Mouse (Mus musculus) CH12.LX (cell line): Measurements from ENCODE around the gene Syne1. TPM values are rescaled to one million over a fixed set of nuclear protein-coding genes. Genes with fewer than 3 reads are reported as not detected.

ENCODE experiments used
- DNase-seq: peaks from one replicate; pipeline ENCODE4 v3.0.0-alpha.2; 2013; ENCODE audit errors: extremely low read depth
- H3K27ac ChIP-seq: 2 replicates; pipeline ENCODE4 v1.5.1; 2012; ENCODE audit warnings: low read depth, mild to moderate bottlenecking, control low read depth, moderate library complexity; ENCODE audit not compliant: insufficient read depth
- H3K27me3 ChIP-seq: replicated peaks from 2 replicates; pipeline ENCODE3; 2012; ENCODE audit warnings: inconsistent platforms
- H3K36me3 ChIP-seq, 2 experiments: replicated peaks in 1 of 2; 2 replicates each; pipeline versions ENCODE3 to v1.6.1; 2012; ENCODE audit warnings: inconsistent platforms in 1 of 2, low read length in 1 of 2, mild to moderate bottlenecking in 1 of 2, mixed read lengths in 1 of 2, moderate library complexity in 1 of 2; ENCODE audit not compliant: control insufficient read depth in 1 of 2, insufficient read depth in 1 of 2
- H3K4me1 ChIP-seq, 2 experiments: 2 replicates each; pipeline ENCODE4 v1.6.1; 2012; ENCODE audit warnings: inconsistent platforms in 1 of 2, moderate library complexity in 1 of 2; ENCODE audit not compliant: insufficient read depth in 2 of 2, control insufficient read depth in 1 of 2
- H3K4me2 ChIP-seq: 2 replicates; pipeline ENCODE4 v1.6.1; 2012; ENCODE audit warnings: low read depth, mild to moderate bottlenecking, control low read depth; ENCODE audit not compliant: poor library complexity, insufficient read depth, severe bottlenecking
- H3K4me3 ChIP-seq, 3 experiments: fragments of 150-350 bp in 1 of 3; sonication (generic) in 1 of 3; replicated peaks in 1 of 3; 2 replicates each; pipeline versions ENCODE3 to v1.5.1; 2011 to 2012; ENCODE audit warnings: low read depth in 2 of 3, low read length in 2 of 3, mild to moderate bottlenecking in 2 of 3, moderate library complexity in 2 of 3, control low read depth in 1 of 3, improper control_type of control experiment in 1 of 3, inconsistent platforms in 1 of 3, mixed read lengths in 1 of 3; ENCODE audit not compliant: poor library complexity in 1 of 3
- H3K79me2 ChIP-seq: replicated peaks from 2 replicates; pipeline ENCODE4 v1.6.1; 2012; ENCODE audit warnings: mild to moderate bottlenecking, moderate library complexity; ENCODE audit not compliant: control insufficient read depth, poor library complexity, insufficient read depth, severe bottlenecking; ENCODE audit errors: extremely low read depth
- H3K9ac ChIP-seq: 2 replicates; pipeline ENCODE4 v1.6.1; 2012; ENCODE audit warnings: low read depth, mild to moderate bottlenecking, control low read depth, moderate library complexity; ENCODE audit not compliant: insufficient read depth
- H3K9me3 ChIP-seq: replicated peaks from 2 replicates; pipeline ENCODE3; 2012; ENCODE audit warnings: low read length, inconsistent platforms, mixed read lengths
- E2F4 ChIP-seq: IDR thresholded peaks from 2 replicates; pipeline ENCODE4 v1.6.1; 2011; ENCODE audit warnings: low read depth, low read length, improper control_type of control experiment; ENCODE audit not compliant: insufficient replicate concordance
- ELF1 ChIP-seq: IDR thresholded peaks from 2 replicates; pipeline ENCODE4 v1.6.1; 2014; ENCODE audit warnings: low read depth, mild to moderate bottlenecking, inconsistent platforms, low read length, improper control_type of control experiment
- ETS1 ChIP-seq: conservative IDR thresholded peaks from 2 replicates; pipeline ENCODE4 v1.6.1; 2012; ENCODE audit warnings: low read depth, mild to moderate bottlenecking, inconsistent platforms, low read length, improper control_type of control experiment, moderate library complexity
- GABPA ChIP-seq: IDR thresholded peaks from 2 replicates; pipeline ENCODE4 v1.6.1; 2012; ENCODE audit warnings: low read depth, low read length, improper control_type of control experiment, inconsistent platforms; ENCODE audit not compliant: insufficient replicate concordance
- HCFC1 ChIP-seq: IDR thresholded peaks from 2 replicates; pipeline ENCODE4 v1.6.1; 2012; ENCODE audit warnings: low read depth, mild to moderate bottlenecking, inconsistent platforms, low read length, improper control_type of control experiment
- JUND ChIP-seq: conservative IDR thresholded peaks from 2 replicates; pipeline ENCODE4 v1.6.1; 2011; ENCODE audit warnings: low read depth, low read length, improper control_type of control experiment
- KAT2A ChIP-seq: IDR thresholded peaks from 2 replicates; pipeline ENCODE4 v1.6.1; 2012; ENCODE audit warnings: low read length, improper control_type of control experiment, inconsistent platforms; ENCODE audit not compliant: insufficient replicate concordance
- MAX ChIP-seq: IDR thresholded peaks from 2 replicates; pipeline ENCODE4 v1.6.1; 2011; ENCODE audit warnings: low read length, improper control_type of control experiment
- MAZ ChIP-seq: IDR thresholded peaks from 2 replicates; pipeline ENCODE4 v1.6.1; 2012; ENCODE audit warnings: low read depth, mild to moderate bottlenecking, inconsistent platforms, low read length, improper control_type of control experiment, moderate library complexity
- MEF2A ChIP-seq: IDR thresholded peaks from 2 replicates; pipeline ENCODE4 v1.6.1; 2014; ENCODE audit warnings: low read depth, mild to moderate bottlenecking, inconsistent platforms, low read length, improper control_type of control experiment, borderline replicate concordance
- MXI1 ChIP-seq: IDR thresholded peaks from 2 replicates; pipeline ENCODE4 v1.6.1; 2011; ENCODE audit warnings: mild to moderate bottlenecking, low read depth, low read length, improper control_type of control experiment
- MYC ChIP-seq: IDR thresholded peaks from 2 replicates; pipeline ENCODE4 v1.6.1; 2011; ENCODE audit warnings: low read depth, mild to moderate bottlenecking, improper control_type of control experiment, low read length
- NRF1 ChIP-seq: IDR thresholded peaks from 2 replicates; pipeline ENCODE4 v1.6.1; 2014; ENCODE audit warnings: low read depth, mild to moderate bottlenecking, inconsistent platforms, low read length, improper control_type of control experiment, moderate library complexity
- POLR2A ChIP-seq: IDR thresholded peaks from 2 replicates; pipeline ENCODE4 v1.6.1; 2011; ENCODE audit warnings: low read depth, mild to moderate bottlenecking, improper control_type of control experiment, low read length
- SIN3A ChIP-seq: IDR thresholded peaks from 2 replicates; pipeline ENCODE4 v1.6.1; 2012; ENCODE audit warnings: low read length, improper control_type of control experiment, inconsistent platforms
- TBP ChIP-seq: conservative IDR thresholded peaks from 2 replicates; pipeline ENCODE4 v1.6.1; 2011; ENCODE audit warnings: low read depth, low read length, improper control_type of control experiment
- TCF12 ChIP-seq: IDR thresholded peaks from 2 replicates; pipeline ENCODE4 v1.6.1; 2014; ENCODE audit warnings: low read depth, mild to moderate bottlenecking, inconsistent platforms, low read length, improper control_type of control experiment
- USF1 ChIP-seq: IDR thresholded peaks from 2 replicates; pipeline ENCODE4 v1.6.1; 2014; ENCODE audit warnings: low read depth, mild to moderate bottlenecking, inconsistent platforms, low read length, improper control_type of control experiment
- USF2 ChIP-seq: conservative IDR thresholded peaks from 2 replicates; pipeline ENCODE4 v1.6.1; 2011; ENCODE audit warnings: low read depth, low read length, improper control_type of control experiment
- ZKSCAN1 ChIP-seq: IDR thresholded peaks from 2 replicates; pipeline ENCODE4 v1.6.1; 2012; ENCODE audit warnings: low read depth, inconsistent platforms, low read length, improper control_type of control experiment, borderline replicate concordance
- ZMIZ1 ChIP-seq: IDR thresholded peaks from 2 replicates; pipeline ENCODE4 v1.6.1; 2012; ENCODE audit warnings: low read depth, mild to moderate bottlenecking, inconsistent platforms, low read length, improper control_type of control experiment
- ZNF384 ChIP-seq: IDR thresholded peaks from 2 replicates; pipeline ENCODE4 v1.6.1; 2012; ENCODE audit warnings: low read depth, low read length, improper control_type of control experiment, inconsistent platforms
- dilution Hi-C: fragments of 300-500 bp; cut with MboI; formaldehyde crosslinking; loops from 2 replicates; pipeline ENCODE4 v1.14.3; 2020; ENCODE audit warnings: low sequenced_read_pairs; ENCODE audit not compliant: extremely low pct_unique_long_range_greater_than_20kb, extremely low pct_ligation_motif_present
- in situ Hi-C: fragments of 300-500 bp; cut with MboI; formaldehyde crosslinking; loops from 3 replicates; pipeline ENCODE4 v1.14.3; 2019; ENCODE audit warnings: low sequenced_read_pairs, low pct_ligation_motif_present, low pct_unique_long_range_greater_than_20kb, mixed read lengths
- polyA plus RNA-seq: library from polyadenylated mRNA; unstranded; fragments of >175 nt; gene quantifications from 2 replicates; pipeline ENCODE4 v1.2.1, GENCODE M21; 2012; ENCODE audit warnings: low read depth; ENCODE audit not compliant: insufficient read length
- total RNA-seq, 2 experiments: library from RNA; depleted of rRNA; stranded (reverse); fragments of 300-350 nt in 1 of 2; fragments of >200 nt in 1 of 2; gene quantifications; 2 replicates each; pipeline ENCODE4 v1.2.3; 2012 to 2014

Syne1 gene
- total and polyA plus RNA-seq, 3 experiments, result 3.1 to 7.6 (median 3.6) TPM

DNA sequence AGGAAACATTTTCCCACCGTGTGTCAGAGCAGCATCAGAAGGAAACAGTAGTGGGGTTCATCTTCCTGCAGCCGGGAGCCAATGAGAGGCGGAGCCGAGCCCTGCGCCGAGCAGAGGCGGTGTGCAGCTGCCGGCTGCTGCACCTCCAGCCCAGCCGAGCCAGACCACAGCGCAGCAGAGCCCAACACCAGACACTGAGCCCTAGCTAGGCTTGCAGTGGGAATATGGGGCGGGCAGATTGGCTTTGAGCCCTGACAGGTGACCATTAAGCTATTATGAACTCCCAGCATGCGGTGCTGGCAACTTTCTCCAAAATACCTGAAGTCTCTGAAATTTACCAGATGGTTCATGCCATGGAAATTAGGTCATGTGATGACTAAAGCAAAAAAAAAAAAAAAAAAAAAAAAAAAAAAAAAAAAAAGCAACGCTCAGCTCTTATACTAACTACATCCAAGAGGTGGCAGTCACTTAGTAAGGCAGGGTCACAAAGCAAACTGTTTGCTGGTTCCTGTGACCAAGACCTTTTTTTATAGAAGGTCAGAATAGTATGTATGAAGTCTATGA lies 356.5 kb downstream of the Syne1 start (continued):
- TF ChIP-seq ETS1 (peak; percentile 30; the same call in 1 of the 2 replicates), TBP (no peak), USF2 (peak; percentile 64), GABPA (no peak), MEF2A (no peak), KAT2A (no peak), SIN3A (peak; percentile 80), E2F4 (no peak), MYC (peak; percentile 35; the same call in 1 of the 2 replicates), ELF1 (no peak)

GRCm38 (mm10) chr10:5194081-5194670 lies 357.1 kb downstream of the Syne1 start:
- Histone ChIP-seq H3K27me3 (no peaks in the 10 kb centered on the region), H3K4me1 (peaks cover 0 to 18% of the 10 kb centered on the region in 2 experiments; a peak in 2 of 4 replicates), H3K4me3 (peak overlapping the region; percentile 61 to 67 (median 62)), H3K9me3 (no peaks in the 10 kb centered on the region), H3K36me3 (peaks cover 0 to 13% of the 10 kb centered on the region in 2 experiments), H3K4me2 (peak overlapping the region; percentile 99), H3K27ac (0 out of 2 replicates have a peak overlapping the region, but pooled peaks have one; percentile 60), H3K79me2 (no peaks in the 10 kb centered on the region), H3K9ac (peak overlapping the region; percentile 60; the same call in 1 of the 2 replicates)
- in situ Hi-C loops, result no loop called here
- TF ChIP-seq SIN3A, result no peak
- TF ChIP-seq ZKSCAN1, result no peak
- no peak for TF ChIP-seq MXI1
- no peak for TF ChIP-seq MAZ
- DNase-seq, result no peak
- dilution Hi-C loops, result no loop called here

DNA sequence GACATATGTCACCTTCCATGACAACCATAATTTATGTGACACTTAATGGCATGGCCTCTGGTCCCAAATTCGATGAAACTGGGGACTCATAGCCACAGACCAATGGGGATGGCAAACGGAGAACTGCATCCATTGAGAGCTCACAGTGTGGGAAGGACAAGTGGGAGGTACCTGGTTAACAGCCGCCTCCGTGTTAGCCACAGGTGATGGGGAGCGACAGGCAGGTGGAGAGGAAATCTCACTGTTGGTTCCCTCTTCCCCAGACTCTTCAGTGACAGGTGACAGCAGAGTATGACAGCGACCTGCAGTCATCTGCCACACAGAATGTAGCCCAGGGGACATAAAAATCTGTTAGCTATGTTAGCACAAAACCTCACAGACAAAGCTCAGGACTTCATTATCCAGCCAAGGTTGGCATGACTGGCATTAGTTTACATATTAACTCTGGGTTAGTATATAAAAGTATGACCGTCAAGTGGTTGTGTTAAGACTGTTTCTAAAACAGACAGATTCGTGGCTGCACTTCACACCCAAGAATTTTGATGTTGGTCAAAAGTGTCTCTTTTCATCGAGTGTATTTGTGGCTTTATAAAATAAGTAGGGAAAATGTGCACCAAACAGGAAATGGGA lies 358.3 kb downstream of the Syne1 start:
- TF ChIP-seq MYC, result no peak
- TF ChIP-seq TBP, result no peak
- TF ChIP-seq MEF2A, result no peak
- TF ChIP-seq ZMIZ1, result no peak
- TF ChIP-seq TCF12, result no peak
- TF ChIP-seq POLR2A, result no peak
- TF ChIP-seq KAT2A, result no peak
- no peak for TF ChIP-seq ETS1
- TF ChIP-seq NRF1, result no peak
- no peak for TF ChIP-seq JUND
- TF ChIP-seq HCFC1, result no peak
- TF ChIP-seq MAX, result no peak
- TF ChIP-seq USF1, result no peak
- no peak for TF ChIP-seq ZNF384
- no peak for TF ChIP-seq MXI1
- DNase-seq, result no peak
- Histone ChIP-seq H3K36me3 (peaks cover 0 to 17% of the 10 kb centered on the region in 2 experiments), H3K4me2 (no peak overlapping the region), H3K27ac (no peak overlapping the region), H3K4me3 (no peak overlapping the region), H3K4me1 (peaks cover 0 to 18% of the 10 kb centered on the region in 2 experiments; a peak in 2 of 4 replicates), H3K9me3 (no peaks in the 10 kb centered on the region), H3K27me3 (no peaks in the 10 kb centered on the region), H3K9ac (no peak overlapping the region), H3K79me2 (no peaks in the 10 kb centered on the region)
- dilution Hi-C loops, result no loop called here
- in situ Hi-C loops, result no loop called here
